ENCODE assay signal across 8 mouse cellular contexts in genomic region chr8:121591178-121592066, GRCm38 (mm10). TPM values are rescaled to one million over a fixed set of nuclear protein-coding genes. Genes with fewer than 3 reads are reported as not detected.
DNase-seq lines count a peak whose midpoint lies in the region; ATAC-seq and TF ChIP-seq lines count a peak whose summit lies in the region.

No protein-coding gene starts in this region.

- peak overlapping the region; percentile 93 for H3K4me3 ChIP-seq in embryonic facial prominence, embryonic 15.5 days (replicated peaks)
- H3K4me3 ChIP-seq in hindbrain, embryonic 11.5 days (ENCODE audit: low read depth, low read length), result peak overlapping the region; percentile 93
- peak overlapping the region; percentile 86 for H3K4me3 ChIP-seq in limb, embryonic 14.5 days (replicated peaks; ENCODE audit: low read length)
- peak overlapping the region; percentile 81 for H3K4me3 ChIP-seq in midbrain, embryonic 13.5 days (replicated peaks)

- H3K27ac ChIP-seq in embryonic facial prominence, embryonic 15.5 days (replicated peaks), result peak overlapping the region; percentile 75
- no peak overlapping the region for H3K27ac ChIP-seq in hindbrain, embryonic 11.5 days (ENCODE audit: low read depth, low read length)
- peak overlapping the region; percentile 73; the same call in 1 of the 2 replicates for H3K27ac ChIP-seq in limb, embryonic 14.5 days (replicated peaks; ENCODE audit: low read depth, low read length)
- peak overlapping the region; percentile 35; the same call in 1 of the 2 replicates for H3K27ac ChIP-seq in midbrain, embryonic 13.5 days

- no peaks in the 10 kb centered on the region for H3K27me3 ChIP-seq in embryonic facial prominence, embryonic 15.5 days
- H3K27me3 ChIP-seq in hindbrain, embryonic 11.5 days (ENCODE audit: control insufficient read depth, insufficient read depth, low read length), result no peaks in the 10 kb centered on the region
- H3K27me3 ChIP-seq in limb, embryonic 14.5 days (ENCODE audit: control insufficient read depth, insufficient read depth, low read length), result no peaks in the 10 kb centered on the region
- H3K27me3 ChIP-seq in midbrain, embryonic 13.5 days, result no peaks in the 10 kb centered on the region

- peaks cover 27% of the 10 kb centered on the region for H3K36me3 ChIP-seq in embryonic facial prominence, embryonic 15.5 days
- no peaks in the 10 kb centered on the region; the same call in 1 of the 2 replicates for H3K36me3 ChIP-seq in hindbrain, embryonic 11.5 days (ENCODE audit: control insufficient read depth, insufficient read depth, low read length)
- peaks cover 23% of the 10 kb centered on the region for H3K36me3 ChIP-seq in limb, embryonic 14.5 days (ENCODE audit: control insufficient read depth, insufficient read depth, low read length)
- peaks cover 31% of the 10 kb centered on the region for H3K36me3 ChIP-seq in midbrain, embryonic 13.5 days

- no peak for ATAC-seq in embryonic facial prominence, embryonic 15.5 days (ENCODE audit: insufficient number of reproducible peaks, low FRiP score, low TSS enrichment, low read depth)
- no peak for ATAC-seq in hindbrain, embryonic 11.5 days (ENCODE audit: low FRiP score)
- ATAC-seq in limb, embryonic 14.5 days (ENCODE audit: low FRiP score, low read depth), result no peak
- 0 out of 2 replicates have a peak, but pooled peaks have one; percentile 7 for ATAC-seq in midbrain, embryonic 13.5 days

- no peaks in the 10 kb centered on the region for H3K9me3 ChIP-seq in embryonic facial prominence, embryonic 15.5 days (replicated peaks)
- no peaks in the 10 kb centered on the region for H3K9me3 ChIP-seq in hindbrain, embryonic 11.5 days (ENCODE audit: control insufficient read depth, low read length)
- H3K9me3 ChIP-seq in limb, embryonic 14.5 days (ENCODE audit: control insufficient read depth, low read length), result no peaks in the 10 kb centered on the region
- no peaks in the 10 kb centered on the region for H3K9me3 ChIP-seq in midbrain, embryonic 13.5 days

- H3K4me1 ChIP-seq in embryonic facial prominence, embryonic 15.5 days, result peaks cover 30% of the 10 kb centered on the region
- H3K4me1 ChIP-seq in hindbrain, embryonic 11.5 days (replicated peaks; ENCODE audit: control insufficient read depth, insufficient read depth, low read length), result peaks cover 4% of the 10 kb centered on the region
- H3K4me1 ChIP-seq in limb, embryonic 14.5 days (ENCODE audit: control insufficient read depth, insufficient read depth, low read length), result peaks cover 11% of the 10 kb centered on the region
- peaks cover 28% of the 10 kb centered on the region for H3K4me1 ChIP-seq in midbrain, embryonic 13.5 days (replicated peaks)

- 11% methylated on average over 20 of the region's 20 CpGs for WGBS in embryonic facial prominence, embryonic 15.5 days
- 17% methylated on average over 20 of the region's 20 CpGs for WGBS in hindbrain, embryonic 11.5 days
- 12% methylated on average over 20 of the region's 20 CpGs for WGBS in limb, embryonic 14.5 days
- WGBS in midbrain, embryonic 13.5 days, result 16% methylated on average over 20 of the region's 20 CpGs

- peak overlapping the region; percentile 88 for H3K4me2 ChIP-seq in embryonic facial prominence, embryonic 15.5 days (replicated peaks)
- peak overlapping the region; percentile 68 for H3K4me2 ChIP-seq in hindbrain, embryonic 11.5 days (replicated peaks; ENCODE audit: low read depth, low read length)
- peak overlapping the region; percentile 93 for H3K4me2 ChIP-seq in limb, embryonic 14.5 days (replicated peaks; ENCODE audit: low read depth, low read length, severe bottlenecking)
- H3K4me2 ChIP-seq in midbrain, embryonic 13.5 days (replicated peaks), result peak overlapping the region; percentile 86

- peak overlapping the region; percentile 75 for H3K9ac ChIP-seq in embryonic facial prominence, embryonic 15.5 days
- peak overlapping the region; percentile 83 for H3K9ac ChIP-seq in hindbrain, embryonic 11.5 days (ENCODE audit: low read depth, low read length)
- H3K9ac ChIP-seq in limb, embryonic 14.5 days (ENCODE audit: low read depth, low read length, severe bottlenecking), result peak overlapping the region; percentile 89
- H3K9ac ChIP-seq in midbrain, embryonic 13.5 days (replicated peaks), result peak overlapping the region; percentile 90

- no peak for TF ChIP-seq POLR2A in limb, embryonic 14.5 days (IDR thresholded peaks at IDR 0.05; ENCODE audit: borderline replicate concordance, extremely low read depth, insufficient read depth, insufficient read length)

- DNase-seq in urinary bladder, postnatal 14 days (ENCODE audit: low spot score), result peak; percentile 41
- no peak for DNase-seq in urinary bladder, postnatal 4 days (ENCODE audit: low spot score in 2 of 2)
- DNase-seq in hindbrain, embryonic 11.5 days (ENCODE audit: low spot score), result peak; percentile 57
- DNase-seq in limb, embryonic 14.5 days (ENCODE audit: low spot score), result peak; percentile 67
- DNase-seq in thymus, postnatal 0 days (ENCODE audit: low spot score), result peak; percentile 71
- no peak for DNase-seq in cerebellum, adult 11-12 months

RNA-seq across cellular contexts. Expression of gene Map1lc3b, which starts 1.3 kb away (rescaled TPM):
- 197 and 206 TPM in 2 replicates for polyA plus RNA-seq in embryonic facial prominence, embryonic 15.5 days (2015; fragmentation: Nextera tagmentation; extraction: Ambion mirVana)
- 297 and 307 TPM in 2 replicates for polyA plus RNA-seq in hindbrain, embryonic 11.5 days (2014; fragmentation: Nextera tagmentation; extraction: Ambion mirVana)
- polyA plus RNA-seq in limb, embryonic 14.5 days (2012; rRNA removed), result 49.6 and 59.5 TPM in 2 replicates
- 226 and 238 TPM in 2 replicates for polyA plus RNA-seq in limb, embryonic 14.5 days (2014; fragmentation: Nextera tagmentation; extraction: Ambion mirVana)
- polyA plus RNA-seq in midbrain, embryonic 13.5 days (2015; fragmentation: Nextera tagmentation; extraction: Ambion mirVana), result 364 and 371 TPM in 2 replicates
- polyA plus RNA-seq in thymus, postnatal 0 days (2015; fragmentation: Nextera tagmentation; extraction: Ambion mirVana), result 325 and 329 TPM in 2 replicates

RNA-seq across cellular contexts. Expression of gene Fbxo31, which starts 12.8 kb away (rescaled TPM):
- polyA plus RNA-seq in embryonic facial prominence, embryonic 15.5 days (2015; fragmentation: Nextera tagmentation; extraction: Ambion mirVana), result 16.4 and 18.0 TPM in 2 replicates
- polyA plus RNA-seq in hindbrain, embryonic 11.5 days (2014; fragmentation: Nextera tagmentation; extraction: Ambion mirVana), result 12.0 and 13.2 TPM in 2 replicates
- 21.5 and 28.5 TPM in 2 replicates for polyA plus RNA-seq in limb, embryonic 14.5 days (2012; rRNA removed)
- polyA plus RNA-seq in limb, embryonic 14.5 days (2014; fragmentation: Nextera tagmentation; extraction: Ambion mirVana), result 19.1 and 21.0 TPM in 2 replicates
- 21.3 and 22.9 TPM in 2 replicates for polyA plus RNA-seq in midbrain, embryonic 13.5 days (2015; fragmentation: Nextera tagmentation; extraction: Ambion mirVana)
- 14.3 and 18.3 TPM in 2 replicates for polyA plus RNA-seq in thymus, postnatal 0 days (2015; fragmentation: Nextera tagmentation; extraction: Ambion mirVana)

RNA-seq across cellular contexts. Expression of gene 1700018B08Rik, which starts 47.3 kb away (rescaled TPM):
- polyA plus RNA-seq in embryonic facial prominence, embryonic 15.5 days (2015; fragmentation: Nextera tagmentation; extraction: Ambion mirVana), result not detected in 2 replicates
- not detected in 2 replicates for polyA plus RNA-seq in hindbrain, embryonic 11.5 days (2014; fragmentation: Nextera tagmentation; extraction: Ambion mirVana)
- polyA plus RNA-seq in limb, embryonic 14.5 days (2012; rRNA removed), result not detected in 2 replicates
- polyA plus RNA-seq in limb, embryonic 14.5 days (2014; fragmentation: Nextera tagmentation; extraction: Ambion mirVana), result not detected in 2 replicates
- polyA plus RNA-seq in midbrain, embryonic 13.5 days (2015; fragmentation: Nextera tagmentation; extraction: Ambion mirVana), result not detected in 2 replicates
- not detected in 2 replicates for polyA plus RNA-seq in thymus, postnatal 0 days (2015; fragmentation: Nextera tagmentation; extraction: Ambion mirVana)

Comparison
In these comparisons a context has a peak if more than half of its experiments do, and no peak if none do; other contexts are left out.
1. DNase-seq: peak in urinary bladder, postnatal 14 days (single experiment), hindbrain, embryonic 11.5 days (single experiment), limb, embryonic 14.5 days (single experiment) and thymus, postnatal 0 days (single experiment); none in urinary bladder, postnatal 4 days (0 of 2) and cerebellum, adult 11-12 months (single experiment).
2. Peak in every context shown above with its lines, with median percentiles within 50 percentile points of each other: H3K4me2 ChIP-seq, H3K4me3 ChIP-seq and H3K9ac ChIP-seq.